Mouse (Mus musculus) MEL (cell line): ENCODE data around the gene Tmem178b.

Experiments
- CHD1 ChIP-seq: IDR thresholded peaks from 2 replicates; pipeline ENCODE4 v1.6.1; 2012; ENCODE audit warnings: low read depth, mild to moderate bottlenecking, inconsistent platforms, low read length, improper control_type of control experiment
- CTCF ChIP-seq, 3 experiments: IDR thresholded peaks in 2 of 3; conservative IDR thresholded peaks in 1 of 3; 2 replicates each; pipeline ENCODE4 v1.5.1; 2011 to 2012; ENCODE audit warnings: low read length in 3 of 3, low read depth in 2 of 3, mild to moderate bottlenecking in 2 of 3, improper control_type of control experiment in 1 of 3, inconsistent platforms in 1 of 3, mixed read lengths in 1 of 3, moderate library complexity in 1 of 3; ENCODE audit not compliant: control insufficient read depth in 1 of 3, insufficient read depth in 1 of 3, poor library complexity in 1 of 3, severe bottlenecking in 1 of 3
- GATA1 ChIP-seq: IDR thresholded peaks from 2 replicates; pipeline ENCODE4 v1.6.1; 2011; ENCODE audit warnings: low read depth, low read length, improper control_type of control experiment
- HCFC1 ChIP-seq: IDR thresholded peaks from 2 replicates; pipeline ENCODE4 v1.6.1; 2012; ENCODE audit warnings: low read depth, mild to moderate bottlenecking, inconsistent platforms, low read length, improper control_type of control experiment, moderate library complexity
- MAFK ChIP-seq: IDR thresholded peaks from 2 replicates; pipeline ENCODE4 v1.6.1; 2011; ENCODE audit warnings: low read depth, mild to moderate bottlenecking, low read length, improper control_type of control experiment, borderline replicate concordance
- MAX ChIP-seq: IDR thresholded peaks from 2 replicates; pipeline ENCODE4 v1.6.1; 2011; ENCODE audit warnings: low read length, improper control_type of control experiment
- MAZ ChIP-seq: IDR thresholded peaks from 2 replicates; pipeline ENCODE4 v1.6.1; 2012; ENCODE audit warnings: low read depth, mild to moderate bottlenecking, inconsistent platforms, low read length, improper control_type of control experiment
- MEF2A ChIP-seq: IDR thresholded peaks from 2 replicates; pipeline ENCODE4 v1.6.1; 2014; ENCODE audit warnings: low read depth, mild to moderate bottlenecking, inconsistent platforms, low read length, improper control_type of control experiment; ENCODE audit not compliant: poor library complexity, insufficient replicate concordance, severe bottlenecking; ENCODE audit errors: extremely low read depth
- NRF1 ChIP-seq: IDR thresholded peaks from 2 replicates; pipeline ENCODE4 v1.6.1; 2014; ENCODE audit warnings: low read depth, mild to moderate bottlenecking, inconsistent platforms, low read length, improper control_type of control experiment, moderate library complexity; ENCODE audit not compliant: poor library complexity, insufficient read depth, severe bottlenecking
- POLR2A ChIP-seq, 2 experiments: IDR thresholded peaks; 2 replicates each; pipeline ENCODE4 v1.6.1; 2011 to 2012; ENCODE audit warnings: low read length in 2 of 2, mild to moderate bottlenecking in 2 of 2, control low read depth in 1 of 2, improper control_type of control experiment in 1 of 2, low read depth in 1 of 2, moderate library complexity in 1 of 2; ENCODE audit not compliant: control insufficient read depth in 1 of 2, insufficient read depth in 1 of 2, poor library complexity in 1 of 2
- RCOR1 ChIP-seq: IDR thresholded peaks from 2 replicates; pipeline ENCODE4 v1.6.1; 2012; ENCODE audit warnings: low read depth, mild to moderate bottlenecking, inconsistent platforms, low read length, improper control_type of control experiment
- UBTF ChIP-seq: IDR thresholded peaks from 2 replicates; pipeline ENCODE4 v1.6.1; 2012; ENCODE audit warnings: low read depth, mild to moderate bottlenecking, inconsistent platforms, low read length, improper control_type of control experiment, moderate library complexity, borderline replicate concordance; ENCODE audit not compliant: insufficient read depth

DNA sequence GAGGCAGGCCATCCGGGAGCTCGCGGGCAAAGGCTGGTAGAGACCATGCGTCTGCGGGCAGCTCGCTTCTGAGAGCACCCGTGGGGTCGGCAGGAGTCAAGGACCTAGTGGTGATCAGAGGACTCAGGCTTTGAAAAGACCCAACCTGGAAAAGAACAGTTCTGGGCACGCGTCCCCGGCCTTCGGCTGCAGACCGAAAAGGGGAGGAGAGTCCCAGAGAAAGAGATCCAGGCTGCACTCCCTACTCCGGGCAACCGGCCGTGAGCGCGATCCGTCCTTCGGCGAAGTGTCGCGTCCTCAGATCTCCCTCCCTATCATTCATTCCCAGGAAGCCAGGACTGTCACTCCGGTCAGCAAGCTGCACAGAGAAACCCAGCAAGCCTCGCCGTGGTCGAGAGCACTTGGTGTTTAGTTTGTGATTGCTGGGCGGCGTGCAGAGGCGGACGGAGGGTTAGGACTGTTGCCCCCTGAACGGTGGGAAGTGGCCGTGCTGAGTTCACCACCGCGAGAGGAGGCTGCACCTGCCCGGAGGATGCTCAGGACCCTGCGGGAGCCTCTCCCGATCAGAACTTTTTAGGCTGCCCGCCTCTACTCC, 668 bp upstream of the Tmem178b start:
- TF ChIP-seq GATA1: no peak
- no peak for TF ChIP-seq CTCF (IDR thresholded peaks at IDR 0.05 in 2 of 3, conservative IDR thresholded peaks at IDR 0.05 in 1 of 3; ENCODE audit: control insufficient read depth in 1 of 3, insufficient read depth in 1 of 3, low read depth in 2 of 3, low read length in 3 of 3, poor library complexity in 1 of 3, severe bottlenecking in 1 of 3)
- TF ChIP-seq MEF2A: no peak
- no peak for TF ChIP-seq RCOR1
- no peak for TF ChIP-seq CHD1
- no peak for TF ChIP-seq NRF1
- no peak for TF ChIP-seq UBTF
- TF ChIP-seq POLR2A (IDR thresholded peaks at IDR 0.05; ENCODE audit: control insufficient read depth in 1 of 2, insufficient read depth in 1 of 2, low read depth in 1 of 2, low read length in 2 of 2, poor library complexity in 1 of 2): no peak
- TF ChIP-seq HCFC1: no peak
- TF ChIP-seq MAFK: no peak
- no peak for TF ChIP-seq MAX
- no peak for TF ChIP-seq MAZ
